Mouse (Mus musculus): ENCODE measurements at regions not wholly inside any gene's neighbourhood (a gene's known extent, or its start where the extent isn't known, plus 50 kb on each side); places are given as distances from the start of the nearest gene placed in this dataset.

GRCm38 (mm10) chr3:130947880-130948279, 162.4 kb upstream of the Lef1 start:
- no peak for TF ChIP-seq TCF12 (IDR thresholded peaks at IDR 0.05; ENCODE audit: insufficient read depth, poor library complexity, severe bottlenecking)
- no peak for TF ChIP-seq MAX (IDR thresholded peaks at IDR 0.05; ENCODE audit: low read depth)
- no peak for TF ChIP-seq MYOD1 (IDR thresholded peaks at IDR 0.05; ENCODE audit: control insufficient read depth in 1 of 3, insufficient read length in 2 of 3, low read depth in 2 of 3)

Data from myocyte (in vitro differentiated cells).